Mouse (Mus musculus) bone marrow macrophage, adult 2 months (primary cell): ENCODE measurements around the gene Rabep1. TPM values are rescaled to one million over a fixed set of nuclear protein-coding genes. Genes with fewer than 3 reads are reported as not detected.

Source experiments
- H3K27ac ChIP-seq: 2 replicates; pipeline ENCODE4 v1.5.1; 2012; ENCODE audit warnings: low read depth, low read length; ENCODE audit not compliant: insufficient read depth
- H3K4me1 ChIP-seq: 2 replicates; pipeline ENCODE4 v1.6.1; 2012; ENCODE audit warnings: low read length; ENCODE audit not compliant: control insufficient read depth, insufficient read depth
- H3K4me3 ChIP-seq: 2 replicates; pipeline ENCODE4 v1.5.1; 2012; ENCODE audit warnings: mild to moderate bottlenecking, low read length, moderate library complexity; ENCODE audit not compliant: insufficient read depth
- CTCF ChIP-seq: IDR thresholded peaks from 2 replicates; pipeline ENCODE4 v1.5.1; 2012; ENCODE audit warnings: low read depth, mild to moderate bottlenecking, low read length, moderate library complexity
- POLR2A ChIP-seq: IDR thresholded peaks from 2 replicates; pipeline ENCODE4 v1.6.1; 2012; ENCODE audit warnings: mild to moderate bottlenecking, low read depth, low read length, borderline replicate concordance
- polyA plus RNA-seq: library from polyadenylated mRNA; stranded (reverse); fragments of >200 nt; gene quantifications from 2 replicates; pipeline ENCODE4 v1.2.4, GENCODE M21; 2012; ENCODE audit not compliant: missing spikeins, insufficient read depth, insufficient read length

The Rabep1 gene
- polyA plus RNA-seq, 1 experiment: 51.8 TPM

- TF ChIP-seq POLR2A (no peak), CTCF (no peak)
- Histone ChIP-seq H3K4me1 (peaks cover 29% of the 10 kb centered on the region), H3K27ac (peak overlapping the region; percentile 69)
These were observed 73.3 kb downstream of the Rabep1 start for GRCm38 (mm10) chr11:70917896-70918295.

GRCm38 (mm10) chr11:70919524-70919923 lies 74.9 kb downstream of the Rabep1 start:
- H3K4me3 ChIP-seq: no peak overlapping the region

More at GRCm38 (mm10) chr11:70917896-70918295, 73.3 kb downstream of the Rabep1 start:
- H3K4me3 ChIP-seq: no peak overlapping the region

GRCm38 (mm10) chr11:70931461-70931860 lies 86.9 kb downstream of the Rabep1 start:
- no peak overlapping the region for H3K27ac ChIP-seq
- no peak overlapping the region for H3K4me3 ChIP-seq
- TF ChIP-seq POLR2A: no peak
- no peak for TF ChIP-seq CTCF
- H3K4me1 ChIP-seq: peaks cover 3% of the 10 kb centered on the region

More at GRCm38 (mm10) chr11:70919524-70919923, 74.9 kb downstream of the Rabep1 start:
- no peak overlapping the region for H3K27ac ChIP-seq
- H3K4me1 ChIP-seq: peaks cover 26% of the 10 kb centered on the region
- TF ChIP-seq CTCF (no peak), POLR2A (no peak)

DNA sequence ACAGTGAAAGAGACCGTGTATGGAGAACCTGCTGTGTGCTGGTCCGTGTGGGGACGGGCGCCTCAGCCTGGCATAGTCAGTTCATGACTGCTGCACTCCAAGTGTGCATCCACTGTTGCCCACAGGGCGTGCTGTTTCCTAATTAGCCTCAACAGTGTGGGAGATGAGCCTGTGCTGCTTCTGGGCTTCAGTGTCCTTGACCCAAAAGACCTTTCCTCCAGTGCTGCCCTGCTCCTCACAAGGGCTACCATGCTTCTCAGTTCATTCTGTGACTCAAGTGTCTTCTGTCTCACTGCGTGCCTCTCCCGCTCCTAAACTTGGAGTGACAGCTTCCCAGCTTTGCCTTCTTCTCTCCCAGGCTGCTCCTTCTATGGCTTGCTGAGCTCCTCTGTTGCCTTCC lies 90.7 kb downstream of the Rabep1 start:
- Histone ChIP-seq H3K4me1 (no peaks in the 10 kb centered on the region), H3K4me3 (no peak overlapping the region), H3K27ac (no peak overlapping the region)
- TF ChIP-seq POLR2A (no peak), CTCF (no peak)

DNA sequence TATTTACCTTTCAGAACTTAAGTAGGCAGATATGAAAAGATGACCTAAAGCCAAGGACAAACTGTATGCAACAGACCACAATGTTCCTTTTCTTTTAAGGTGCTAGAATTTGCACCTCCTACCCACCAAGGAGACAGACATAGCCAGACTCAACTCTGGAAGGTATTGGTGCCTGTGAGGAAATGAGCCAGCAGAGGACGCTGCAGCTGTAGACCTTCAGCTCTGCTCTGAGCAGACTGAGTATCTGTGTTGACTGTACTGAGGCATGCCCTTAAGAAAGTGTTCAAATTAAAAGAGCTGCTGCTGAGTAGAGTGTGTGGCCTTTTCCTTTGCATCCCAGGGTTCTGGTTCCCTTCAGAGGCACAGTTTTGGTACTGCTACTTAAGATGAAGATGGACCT lies 98.0 kb downstream of the Rabep1 start:
- Histone ChIP-seq H3K4me1 (peaks cover 18% of the 10 kb centered on the region), H3K27ac (no peak overlapping the region), H3K4me3 (no peak overlapping the region)
- no peak for TF ChIP-seq POLR2A
- no peak for TF ChIP-seq CTCF

DNA sequence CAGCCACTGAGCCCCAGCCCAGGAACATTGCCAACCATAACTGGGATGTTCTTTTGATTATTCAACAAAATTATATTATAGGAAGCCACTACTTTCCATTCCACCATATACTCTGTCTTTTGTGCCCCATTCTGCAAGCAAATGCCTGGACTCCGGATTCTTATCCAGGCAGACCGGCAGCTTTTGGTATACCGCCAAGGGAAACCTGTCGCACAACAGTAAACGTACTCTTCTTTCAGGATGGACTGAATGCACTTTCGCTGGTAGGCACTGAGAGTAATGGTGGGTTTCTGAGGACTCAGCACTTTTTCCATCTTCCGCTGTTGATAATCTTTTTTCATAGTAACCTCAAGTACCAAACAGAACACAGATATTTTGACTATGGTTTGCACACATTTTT lies 99.1 kb downstream of the Rabep1 start:
- no peak for TF ChIP-seq CTCF
- no peak for TF ChIP-seq POLR2A
- Histone ChIP-seq H3K27ac (no peak overlapping the region), H3K4me1 (peaks cover 18% of the 10 kb centered on the region), H3K4me3 (no peak overlapping the region)

- Histone ChIP-seq H3K4me3 (no peak overlapping the region), H3K27ac (peak overlapping the region; percentile 86), H3K4me1 (peaks cover 18% of the 10 kb centered on the region)
- TF ChIP-seq POLR2A (no peak), CTCF (no peak)
These were observed 100.6 kb downstream of the Rabep1 start for GRCm38 (mm10) chr11:70944935-70945817.

DNA sequence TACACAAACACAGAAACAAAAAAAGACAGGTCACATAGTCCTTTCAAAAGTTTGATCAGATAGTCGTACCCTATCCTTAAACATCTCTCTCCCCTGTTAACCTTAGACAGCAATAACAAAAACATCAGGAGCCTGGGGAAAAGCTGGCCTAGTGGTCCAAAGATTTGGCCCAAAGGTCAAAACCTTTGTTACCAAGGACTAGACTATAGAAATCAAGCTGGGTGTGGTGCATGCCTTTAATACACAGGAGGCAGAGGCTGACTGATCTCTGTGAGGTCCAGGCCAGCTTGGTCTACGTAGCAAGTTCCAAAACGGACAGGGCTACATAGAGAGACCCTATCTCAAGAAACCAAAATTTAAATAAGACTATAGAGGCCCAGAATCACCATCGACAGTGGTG lies 110.1 kb downstream of the Rabep1 start:
- Histone ChIP-seq H3K4me3 (no peak overlapping the region), H3K27ac (no peak overlapping the region), H3K4me1 (no peaks in the 10 kb centered on the region)
- TF ChIP-seq POLR2A: no peak
- no peak for TF ChIP-seq CTCF

DNA sequence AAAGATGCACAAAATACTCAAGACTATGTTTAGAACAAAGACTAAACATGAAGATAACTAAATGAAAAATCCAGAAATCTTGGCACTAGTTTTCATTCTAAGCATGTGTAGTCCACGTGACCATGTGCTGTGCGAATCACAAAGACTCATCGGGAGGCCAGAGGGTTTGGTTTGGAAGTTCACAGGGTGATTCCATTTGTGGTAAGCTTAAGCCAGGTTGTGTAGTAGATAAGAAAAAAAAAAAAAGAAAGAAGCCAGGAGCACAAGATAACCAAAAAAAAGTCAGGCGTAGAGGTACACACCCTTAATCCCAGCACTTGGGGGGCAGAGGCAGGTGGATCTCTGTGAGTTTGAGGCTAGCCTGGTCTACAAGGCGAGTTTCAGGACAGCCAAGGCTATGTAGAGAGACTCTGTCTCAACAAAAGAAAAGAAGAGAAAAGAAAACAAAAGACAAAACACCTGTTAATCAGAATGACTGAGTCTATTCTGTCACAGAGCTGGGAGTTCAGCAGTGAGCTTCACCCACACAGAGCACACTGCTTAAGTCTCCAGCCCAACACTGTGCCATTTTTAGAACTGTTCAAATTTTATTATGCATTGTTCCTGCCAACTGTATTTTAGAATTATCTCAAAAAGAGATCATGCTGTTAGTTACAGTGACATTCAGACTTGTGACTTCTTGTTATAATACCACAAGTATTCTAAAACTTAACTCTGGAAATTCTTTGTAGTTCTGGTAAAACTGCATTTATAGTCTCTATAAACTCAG lies 116.4 kb downstream of the Rabep1 start:
- Histone ChIP-seq H3K4me3 (no peak overlapping the region), H3K4me1 (peaks cover 7% of the 10 kb centered on the region), H3K27ac (no peak overlapping the region)
- TF ChIP-seq POLR2A (no peak), CTCF (no peak)

GRCm38 (mm10) chr11:70964222-70964907 lies 119.8 kb downstream of the Rabep1 start:
- Histone ChIP-seq H3K27ac (no peak overlapping the region), H3K4me1 (peaks cover 12% of the 10 kb centered on the region), H3K4me3 (no peak overlapping the region)
- TF ChIP-seq CTCF: no peak
- TF ChIP-seq POLR2A: no peak
